Mouse (Mus musculus): ENCODE measurements around the gene Ttc41. TPM values are rescaled to one million over a fixed set of nuclear protein-coding genes. Genes with fewer than 3 reads are reported as not detected.

Ttc41 gene
- polyA plus RNA-seq, 1 experiment from 2014 or later: 1.7 TPM

- Histone ChIP-seq H3K4me1 (replicated peaks) (peaks cover 39% of the 10 kb centered on the region), H3K9ac (peak overlapping the region; percentile 55), H3K4me3 (peak overlapping the region; percentile 62), H3K27me3 (no peaks in the 10 kb centered on the region), H3K27ac (replicated peaks) (peak overlapping the region; percentile 93), H3K9me3 (no peaks in the 10 kb centered on the region), H3K36me3 (peaks cover 21% of the 10 kb centered on the region), H3K4me2 (peak overlapping the region; percentile 67)
- 5% methylated on average over 33 of the region's 33 CpGs for WGBS
- ATAC-seq (ENCODE audit: low FRiP score, low read depth): peak; percentile 91
Observed at GRCm38 (mm10) chr10:86705922-86706752, 526 bp downstream of the Ttc41 start.

- WGBS: 93% methylated on average over 3 of the region's 3 CpGs
- peak overlapping the region; percentile 93 for H3K27ac ChIP-seq (replicated peaks)
- ATAC-seq (ENCODE audit: low FRiP score, low read depth): no peak
Observed at GRCm38 (mm10) chr10:86707134-86707533, 1.5 kb downstream of the Ttc41 start.

GRCm38 (mm10) chr10:86712156-86712555, 6.5 kb downstream of the Ttc41 start:
- H3K9me3 ChIP-seq: no peaks in the 10 kb centered on the region

More at GRCm38 (mm10) chr10:86707134-86707533, 1.5 kb downstream of the Ttc41 start:
- Histone ChIP-seq H3K4me3 (no peak overlapping the region), H3K9ac (peak overlapping the region; percentile 55; the same call in 1 of the 2 replicates), H3K4me1 (replicated peaks) (peaks cover 31% of the 10 kb centered on the region), H3K9me3 (no peaks in the 10 kb centered on the region), H3K27me3 (no peaks in the 10 kb centered on the region), H3K36me3 (peaks cover 13% of the 10 kb centered on the region), H3K4me2 (peak overlapping the region; percentile 67)

GRCm38 (mm10) chr10:86727548-86727980, 22.0 kb downstream of the Ttc41 start:
- peak; percentile 89 for ATAC-seq (ENCODE audit: low FRiP score, low read depth)
- H3K4me3 ChIP-seq: peak overlapping the region; percentile 32
- no peaks in the 10 kb centered on the region for H3K9me3 ChIP-seq
- peak overlapping the region; percentile 33 for H3K9ac ChIP-seq
- H3K27me3 ChIP-seq: no peaks in the 10 kb centered on the region
- H3K36me3 ChIP-seq: no peaks in the 10 kb centered on the region
- peak overlapping the region; percentile 63 for H3K4me2 ChIP-seq
- H3K4me1 ChIP-seq (replicated peaks): peaks cover 11% of the 10 kb centered on the region
- 7% methylated on average over 12 of the region's 12 CpGs for whole genome bisulfite sequencing
- H3K27ac ChIP-seq (replicated peaks): peak overlapping the region; percentile 54

More at GRCm38 (mm10) chr10:86712156-86712555, 6.5 kb downstream of the Ttc41 start:
- H3K4me3 ChIP-seq: no peak overlapping the region
- no peak overlapping the region for H3K4me2 ChIP-seq
- H3K4me1 ChIP-seq (replicated peaks): no peaks in the 10 kb centered on the region
- H3K27me3 ChIP-seq: no peaks in the 10 kb centered on the region
- no peak for ATAC-seq (ENCODE audit: low FRiP score, low read depth)
- 81% methylated on average over 3 of the region's 3 CpGs for WGBS
- H3K36me3 ChIP-seq: no peaks in the 10 kb centered on the region
- H3K27ac ChIP-seq (replicated peaks): no peak overlapping the region
- H3K9ac ChIP-seq: no peak overlapping the region

GRCm38 (mm10) chr10:86728176-86728575, 22.6 kb downstream of the Ttc41 start:
- no peaks in the 10 kb centered on the region for H3K36me3 ChIP-seq
- ATAC-seq (ENCODE audit: low FRiP score, low read depth): no peak
- H3K4me3 ChIP-seq: no peak overlapping the region
- H3K27me3 ChIP-seq: no peaks in the 10 kb centered on the region
- H3K4me1 ChIP-seq (replicated peaks): peaks cover 11% of the 10 kb centered on the region
- no peaks in the 10 kb centered on the region for H3K9me3 ChIP-seq
- no peak overlapping the region; the same call in 1 of the 2 replicates for H3K9ac ChIP-seq
- 73% methylated on average over 3 of the region's 3 CpGs for WGBS
- H3K27ac ChIP-seq (replicated peaks): 0 out of 2 replicates have a peak overlapping the region, but pooled peaks have one; percentile 54
- peak overlapping the region; percentile 63; the same call in 1 of the 2 replicates for H3K4me2 ChIP-seq

- H3K27me3 ChIP-seq: no peaks in the 10 kb centered on the region
- H3K9ac ChIP-seq: peak overlapping the region; percentile 42
- peak overlapping the region; percentile 37 for H3K4me3 ChIP-seq
- peaks cover 11% of the 10 kb centered on the region for H3K4me1 ChIP-seq (replicated peaks)
- no peaks in the 10 kb centered on the region for H3K9me3 ChIP-seq
- peak overlapping the region; percentile 62 for H3K4me2 ChIP-seq
- peak; percentile 57 for ATAC-seq (ENCODE audit: low FRiP score, low read depth)
- 0 out of 2 replicates have a peak overlapping the region, but pooled peaks have one; percentile 1 for H3K27ac ChIP-seq (replicated peaks)
- WGBS: 14% methylated on average over 22 of the region's 22 CpGs
- H3K36me3 ChIP-seq: no peaks in the 10 kb centered on the region
Observed at GRCm38 (mm10) chr10:86730823-86731499, 25.4 kb downstream of the Ttc41 start.

- no peak overlapping the region for H3K9ac ChIP-seq
- no peak overlapping the region for H3K27ac ChIP-seq (replicated peaks)
- H3K36me3 ChIP-seq: no peaks in the 10 kb centered on the region
- H3K4me2 ChIP-seq: no peak overlapping the region
- H3K9me3 ChIP-seq: no peaks in the 10 kb centered on the region
- H3K4me3 ChIP-seq: no peak overlapping the region
- H3K27me3 ChIP-seq: no peaks in the 10 kb centered on the region
- WGBS: 64% methylated on average over 2 of the region's 2 CpGs
- peaks cover 11% of the 10 kb centered on the region for H3K4me1 ChIP-seq (replicated peaks)
- ATAC-seq (ENCODE audit: low FRiP score, low read depth): no peak
Observed at GRCm38 (mm10) chr10:86731500-86731863, 25.9 kb downstream of the Ttc41 start.

GRCm38 (mm10) chr10:86735036-86735435, 29.4 kb downstream of the Ttc41 start:
- H3K4me3 ChIP-seq: no peak overlapping the region
- H3K36me3 ChIP-seq: no peaks in the 10 kb centered on the region
- H3K9ac ChIP-seq: no peak overlapping the region
- no peak overlapping the region for H3K27ac ChIP-seq (replicated peaks)
- no peaks in the 10 kb centered on the region for H3K27me3 ChIP-seq
- 93% methylated on average over 4 of the region's 4 CpGs for WGBS
- no peak for ATAC-seq (ENCODE audit: low FRiP score, low read depth)
- no peak overlapping the region for H3K4me2 ChIP-seq
- H3K4me1 ChIP-seq (replicated peaks): no peaks in the 10 kb centered on the region
- H3K9me3 ChIP-seq: no peaks in the 10 kb centered on the region

- WGBS: 93% methylated on average over 2 of the region's 2 CpGs
- Histone ChIP-seq H3K9me3 (no peaks in the 10 kb centered on the region), H3K9ac (no peak overlapping the region), H3K4me3 (no peak overlapping the region), H3K27ac (replicated peaks) (no peak overlapping the region), H3K4me1 (replicated peaks) (no peaks in the 10 kb centered on the region), H3K27me3 (no peaks in the 10 kb centered on the region), H3K4me2 (no peak overlapping the region), H3K36me3 (no peaks in the 10 kb centered on the region)
- ATAC-seq (ENCODE audit: low FRiP score, low read depth): no peak
Observed at GRCm38 (mm10) chr10:86742918-86743317, 37.3 kb downstream of the Ttc41 start.

- WGBS: 91% methylated on average over 7 of the region's 7 CpGs
- no peak overlapping the region for H3K4me2 ChIP-seq
- H3K4me3 ChIP-seq: no peak overlapping the region
- no peak for ATAC-seq (ENCODE audit: low FRiP score, low read depth)
- H3K9me3 ChIP-seq: no peaks in the 10 kb centered on the region
- no peak overlapping the region for H3K27ac ChIP-seq (replicated peaks)
- H3K27me3 ChIP-seq: no peaks in the 10 kb centered on the region
- no peaks in the 10 kb centered on the region for H3K4me1 ChIP-seq (replicated peaks)
- no peaks in the 10 kb centered on the region for H3K36me3 ChIP-seq
- H3K9ac ChIP-seq: no peak overlapping the region
Observed at GRCm38 (mm10) chr10:86744306-86744705, 38.7 kb downstream of the Ttc41 start.

- no peaks in the 10 kb centered on the region for H3K9me3 ChIP-seq
- 84% methylated on average over 6 of the region's 6 CpGs for WGBS
- ATAC-seq (ENCODE audit: low FRiP score, low read depth): no peak
- no peak overlapping the region for H3K27ac ChIP-seq (replicated peaks)
- H3K9ac ChIP-seq: no peak overlapping the region
- no peaks in the 10 kb centered on the region for H3K4me1 ChIP-seq (replicated peaks)
- no peaks in the 10 kb centered on the region for H3K36me3 ChIP-seq
- H3K4me2 ChIP-seq: no peak overlapping the region
- H3K4me3 ChIP-seq: no peak overlapping the region
- no peaks in the 10 kb centered on the region for H3K27me3 ChIP-seq
Observed at GRCm38 (mm10) chr10:86755816-86756502, 50.3 kb downstream of the Ttc41 start.
